Mouse (Mus musculus) CH12.LX (cell line): ENCODE measurements around the gene Cuedc2. TPM values are rescaled to one million over a fixed set of nuclear protein-coding genes. Genes with fewer than 3 reads are reported as not detected.

Experiments
- DNase-seq: peaks from one replicate; pipeline ENCODE4 v3.0.0-alpha.2; 2013; ENCODE audit errors: extremely low read depth
- H3K27ac ChIP-seq: 2 replicates; pipeline ENCODE4 v1.5.1; 2012; ENCODE audit warnings: low read depth, mild to moderate bottlenecking, control low read depth, moderate library complexity; ENCODE audit not compliant: insufficient read depth
- H3K27me3 ChIP-seq: replicated peaks from 2 replicates; pipeline ENCODE3; 2012; ENCODE audit warnings: inconsistent platforms
- H3K36me3 ChIP-seq, 2 experiments: replicated peaks in 1 of 2; 2 replicates each; pipeline versions ENCODE3 to v1.6.1; 2012; ENCODE audit warnings: inconsistent platforms in 1 of 2, low read length in 1 of 2, mild to moderate bottlenecking in 1 of 2, mixed read lengths in 1 of 2, moderate library complexity in 1 of 2; ENCODE audit not compliant: control insufficient read depth in 1 of 2, insufficient read depth in 1 of 2
- H3K4me1 ChIP-seq, 2 experiments: 2 replicates each; pipeline ENCODE4 v1.6.1; 2012; ENCODE audit warnings: inconsistent platforms in 1 of 2, moderate library complexity in 1 of 2; ENCODE audit not compliant: insufficient read depth in 2 of 2, control insufficient read depth in 1 of 2
- H3K4me2 ChIP-seq: 2 replicates; pipeline ENCODE4 v1.6.1; 2012; ENCODE audit warnings: low read depth, mild to moderate bottlenecking, control low read depth; ENCODE audit not compliant: poor library complexity, insufficient read depth, severe bottlenecking
- H3K4me3 ChIP-seq, 3 experiments: fragments of 150-350 bp in 1 of 3; sonication (generic) in 1 of 3; replicated peaks in 1 of 3; 2 replicates each; pipeline versions ENCODE3 to v1.5.1; 2011 to 2012; ENCODE audit warnings: low read depth in 2 of 3, low read length in 2 of 3, mild to moderate bottlenecking in 2 of 3, moderate library complexity in 2 of 3, control low read depth in 1 of 3, improper control_type of control experiment in 1 of 3, inconsistent platforms in 1 of 3, mixed read lengths in 1 of 3; ENCODE audit not compliant: poor library complexity in 1 of 3
- H3K79me2 ChIP-seq: replicated peaks from 2 replicates; pipeline ENCODE4 v1.6.1; 2012; ENCODE audit warnings: mild to moderate bottlenecking, moderate library complexity; ENCODE audit not compliant: control insufficient read depth, poor library complexity, insufficient read depth, severe bottlenecking; ENCODE audit errors: extremely low read depth
- H3K9ac ChIP-seq: 2 replicates; pipeline ENCODE4 v1.6.1; 2012; ENCODE audit warnings: low read depth, mild to moderate bottlenecking, control low read depth, moderate library complexity; ENCODE audit not compliant: insufficient read depth
- H3K9me3 ChIP-seq: replicated peaks from 2 replicates; pipeline ENCODE3; 2012; ENCODE audit warnings: low read length, inconsistent platforms, mixed read lengths
- CHD2 ChIP-seq: IDR thresholded peaks from 2 replicates; pipeline ENCODE4 v1.6.1; 2011; ENCODE audit warnings: low read length, improper control_type of control experiment
- CTCF ChIP-seq, 2 experiments: IDR thresholded peaks in 1 of 2; conservative IDR thresholded peaks in 1 of 2; 2 replicates each; pipeline ENCODE4 v1.5.1; 2011 to 2012; ENCODE audit warnings: low read depth in 2 of 2, low read length in 2 of 2, improper control_type of control experiment in 1 of 2, inconsistent platforms in 1 of 2, mild to moderate bottlenecking in 1 of 2, moderate library complexity in 1 of 2
- E2F4 ChIP-seq: IDR thresholded peaks from 2 replicates; pipeline ENCODE4 v1.6.1; 2011; ENCODE audit warnings: low read depth, low read length, improper control_type of control experiment; ENCODE audit not compliant: insufficient replicate concordance
- ETS1 ChIP-seq: conservative IDR thresholded peaks from 2 replicates; pipeline ENCODE4 v1.6.1; 2012; ENCODE audit warnings: low read depth, mild to moderate bottlenecking, inconsistent platforms, low read length, improper control_type of control experiment, moderate library complexity
- GABPA ChIP-seq: IDR thresholded peaks from 2 replicates; pipeline ENCODE4 v1.6.1; 2012; ENCODE audit warnings: low read depth, low read length, improper control_type of control experiment, inconsistent platforms; ENCODE audit not compliant: insufficient replicate concordance
- HCFC1 ChIP-seq: IDR thresholded peaks from 2 replicates; pipeline ENCODE4 v1.6.1; 2012; ENCODE audit warnings: low read depth, mild to moderate bottlenecking, inconsistent platforms, low read length, improper control_type of control experiment
- IRF4 ChIP-seq: IDR thresholded peaks from 2 replicates; pipeline ENCODE4 v1.6.1; 2014; ENCODE audit warnings: low read depth, mild to moderate bottlenecking, inconsistent platforms, low read length, improper control_type of control experiment
- JUN ChIP-seq: IDR thresholded peaks from 2 replicates; pipeline ENCODE4 v1.6.1; 2011; ENCODE audit warnings: low read depth, mild to moderate bottlenecking, low read length, improper control_type of control experiment, moderate library complexity; ENCODE audit not compliant: insufficient read depth
- KAT2A ChIP-seq: IDR thresholded peaks from 2 replicates; pipeline ENCODE4 v1.6.1; 2012; ENCODE audit warnings: low read length, improper control_type of control experiment, inconsistent platforms; ENCODE audit not compliant: insufficient replicate concordance
- MAFK ChIP-seq: IDR thresholded peaks from 2 replicates; pipeline ENCODE4 v1.6.1; 2011; ENCODE audit warnings: low read length, improper control_type of control experiment; ENCODE audit not compliant: insufficient replicate concordance
- MXI1 ChIP-seq: IDR thresholded peaks from 2 replicates; pipeline ENCODE4 v1.6.1; 2011; ENCODE audit warnings: mild to moderate bottlenecking, low read depth, low read length, improper control_type of control experiment
- MYC ChIP-seq: IDR thresholded peaks from 2 replicates; pipeline ENCODE4 v1.6.1; 2011; ENCODE audit warnings: low read depth, mild to moderate bottlenecking, improper control_type of control experiment, low read length
- NELFE ChIP-seq: IDR thresholded peaks from 2 replicates; pipeline ENCODE4 v1.6.1; 2011; ENCODE audit warnings: low read depth, low read length, improper control_type of control experiment
- NRF1 ChIP-seq: IDR thresholded peaks from 2 replicates; pipeline ENCODE4 v1.6.1; 2014; ENCODE audit warnings: low read depth, mild to moderate bottlenecking, inconsistent platforms, low read length, improper control_type of control experiment, moderate library complexity
- PAX5 ChIP-seq: IDR thresholded peaks from 2 replicates; pipeline ENCODE4 v1.6.1; 2012; ENCODE audit warnings: low read length, inconsistent platforms, mixed read lengths
- POLR2A ChIP-seq: IDR thresholded peaks from 2 replicates; pipeline ENCODE4 v1.6.1; 2011; ENCODE audit warnings: low read depth, mild to moderate bottlenecking, improper control_type of control experiment, low read length
- RCOR1 ChIP-seq: conservative IDR thresholded peaks from 2 replicates; pipeline ENCODE4 v1.6.1; 2012; ENCODE audit warnings: low read depth, mild to moderate bottlenecking, inconsistent platforms, low read length, improper control_type of control experiment
- TBP ChIP-seq: conservative IDR thresholded peaks from 2 replicates; pipeline ENCODE4 v1.6.1; 2011; ENCODE audit warnings: low read depth, low read length, improper control_type of control experiment
- USF2 ChIP-seq: conservative IDR thresholded peaks from 2 replicates; pipeline ENCODE4 v1.6.1; 2011; ENCODE audit warnings: low read depth, low read length, improper control_type of control experiment
- ZKSCAN1 ChIP-seq: IDR thresholded peaks from 2 replicates; pipeline ENCODE4 v1.6.1; 2012; ENCODE audit warnings: low read depth, inconsistent platforms, low read length, improper control_type of control experiment, borderline replicate concordance
- ZMIZ1 ChIP-seq: IDR thresholded peaks from 2 replicates; pipeline ENCODE4 v1.6.1; 2012; ENCODE audit warnings: low read depth, mild to moderate bottlenecking, inconsistent platforms, low read length, improper control_type of control experiment
- ZNF384 ChIP-seq: IDR thresholded peaks from 2 replicates; pipeline ENCODE4 v1.6.1; 2012; ENCODE audit warnings: low read depth, low read length, improper control_type of control experiment, inconsistent platforms
- dilution Hi-C: fragments of 300-500 bp; cut with MboI; formaldehyde crosslinking; loops from 2 replicates; pipeline ENCODE4 v1.14.3; 2020; ENCODE audit warnings: low sequenced_read_pairs; ENCODE audit not compliant: extremely low pct_unique_long_range_greater_than_20kb, extremely low pct_ligation_motif_present
- in situ Hi-C: fragments of 300-500 bp; cut with MboI; formaldehyde crosslinking; loops from 3 replicates; pipeline ENCODE4 v1.14.3; 2019; ENCODE audit warnings: low sequenced_read_pairs, low pct_ligation_motif_present, low pct_unique_long_range_greater_than_20kb, mixed read lengths
- polyA plus RNA-seq: library from polyadenylated mRNA; unstranded; fragments of >175 nt; gene quantifications from 2 replicates; pipeline ENCODE4 v1.2.1, GENCODE M21; 2012; ENCODE audit warnings: low read depth; ENCODE audit not compliant: insufficient read length
- total RNA-seq, 2 experiments: library from RNA; depleted of rRNA; stranded (reverse); fragments of 300-350 nt in 1 of 2; fragments of >200 nt in 1 of 2; gene quantifications; 2 replicates each; pipeline ENCODE4 v1.2.3; 2012 to 2014

Gene Cuedc2
- total and polyA plus RNA-seq, 3 experiments = 94.4 to 117 (median 102) TPM

DNA sequence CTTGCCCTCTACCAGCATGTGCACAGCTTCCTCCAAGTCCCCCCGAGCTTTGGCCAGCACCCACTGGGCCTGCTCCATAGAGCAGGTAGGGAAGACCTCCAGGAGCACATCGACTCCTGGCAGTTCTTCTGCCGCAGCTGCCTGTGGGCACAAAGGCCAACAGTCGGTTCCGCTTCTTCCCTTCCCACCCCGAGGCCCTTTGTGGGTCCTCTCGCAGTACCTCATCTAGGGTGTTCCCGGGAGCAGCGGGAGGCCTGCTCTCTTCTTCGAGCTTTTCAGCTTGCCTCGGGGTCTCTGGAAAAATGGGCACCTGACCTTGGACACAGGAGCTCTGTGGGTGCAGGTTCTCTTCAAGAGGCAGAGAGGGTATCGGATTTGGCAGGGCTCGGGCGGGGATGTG lies 7.2 kb downstream of the Cuedc2 start:
- DNase-seq = no peak
- Histone ChIP-seq H3K9ac (no peak overlapping the region), H3K27me3 (peaks cover 8% of the 10 kb centered on the region), H3K4me2 (no peak overlapping the region), H3K27ac (no peak overlapping the region), H3K36me3 (peaks cover 22 to 50% of the 10 kb centered on the region in 2 experiments), H3K4me3 (no peak overlapping the region), H3K9me3 (no peaks in the 10 kb centered on the region), H3K4me1 (peaks cover 12 to 54% of the 10 kb centered on the region in 2 experiments), H3K79me2 (no peaks in the 10 kb centered on the region)
- dilution Hi-C loops = no loop called here
- TF ChIP-seq USF2 (no peak), POLR2A (no peak), NELFE (no peak), E2F4 (no peak), ZKSCAN1 (no peak), ZMIZ1 (no peak), RCOR1 (no peak), CHD2 (no peak), PAX5 (no peak), JUN (no peak), TBP (no peak), NRF1 (no peak), GABPA (no peak), HCFC1 (no peak)
- in situ Hi-C loops = no loop called here

DNA sequence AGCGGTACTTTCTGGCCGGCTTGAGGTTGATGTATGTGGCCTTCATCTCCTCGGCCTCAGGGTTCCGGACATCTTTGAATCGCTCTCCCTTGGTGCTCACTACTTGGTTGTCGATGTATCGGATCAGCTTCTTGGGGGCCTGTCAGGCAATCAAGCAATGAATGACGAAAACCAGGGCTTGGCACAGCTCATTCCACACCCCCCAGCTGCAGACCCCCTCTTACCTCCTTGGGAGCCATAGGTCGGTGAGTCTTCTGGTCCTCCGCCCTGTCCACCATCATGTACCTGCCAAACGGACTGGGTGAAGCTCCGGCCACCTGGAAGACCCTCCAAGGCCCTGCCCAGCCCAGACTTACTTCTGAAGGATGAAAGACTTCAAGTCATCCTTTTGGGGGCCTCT lies 7.8 kb downstream of the Cuedc2 start:
- H3K4me1 ChIP-seq = peaks cover 12 to 51% of the 10 kb centered on the region in 2 experiments
- peaks cover 13% of the 10 kb centered on the region for H3K27me3 ChIP-seq
- no peak for DNase-seq
- in situ Hi-C loops (no loop called here), dilution Hi-C loops (no loop called here)
- no peak overlapping the region for H3K4me2 ChIP-seq
- TF ChIP-seq MXI1 = no peak
- no peak for TF ChIP-seq CTCF (conservative IDR thresholded peaks at IDR 0.05 in 1 of 2, IDR thresholded peaks at IDR 0.05 in 1 of 2; ENCODE audit: low read depth in 2 of 2, low read length in 2 of 2)
- no peak for TF ChIP-seq MAFK
- no peak for TF ChIP-seq POLR2A
- TF ChIP-seq IRF4 = no peak
- TF ChIP-seq TBP = no peak
- no peak for TF ChIP-seq GABPA
- no peak for TF ChIP-seq ZNF384
- no peak for TF ChIP-seq MYC
- TF ChIP-seq ETS1 = no peak
- TF ChIP-seq E2F4 = no peak
- TF ChIP-seq ZMIZ1 = no peak
- no peak for TF ChIP-seq KAT2A
- TF ChIP-seq NRF1 = no peak
- H3K36me3 ChIP-seq = peaks cover 22 to 46% of the 10 kb centered on the region in 2 experiments
- H3K9ac ChIP-seq = no peak overlapping the region
- H3K27ac ChIP-seq = no peak overlapping the region
- no peaks in the 10 kb centered on the region for H3K79me2 ChIP-seq
- H3K4me3 ChIP-seq = no peak overlapping the region
- no peaks in the 10 kb centered on the region for H3K9me3 ChIP-seq
